Mouse (Mus musculus) liver, embryonic 15.5 days (tissue): Measurements from ENCODE around the gene Hist1h2bc. TPM values are rescaled to one million over a fixed set of nuclear protein-coding genes. Genes with fewer than 3 reads are reported as not detected.
A peak's percentile ranks its signal among the peaks of the same experiment; 100 is the strongest.
"Not testable (repeated sequence)": the region's sequence is repeated elsewhere in the genome, so short reads cannot be mapped to it uniquely, and the experiment has no call there.

Source experiments
- ATAC-seq: fragments of 200-750 bp; cut with Nextera tagmentation; 2 replicates; pipeline ENCODE4 v1.8.0; 2017; ENCODE audit warnings: moderate number of reproducible peaks, mild to moderate bottlenecking, moderate library complexity; ENCODE audit not compliant: insufficient read depth
- H3K27ac ChIP-seq: fragments of 300-500 bp; sonication (generic); replicated peaks from 2 replicates; pipeline ENCODE4 v1.5.1; 2015; ENCODE audit warnings: mild to moderate bottlenecking, inconsistent platforms
- H3K27me3 ChIP-seq: fragments of 300-500 bp; sonication (generic); 2 replicates; pipeline ENCODE4 v1.6.1; 2015; ENCODE audit warnings: mild to moderate bottlenecking, inconsistent platforms
- H3K36me3 ChIP-seq: fragments of 300-500 bp; sonication (generic); replicated peaks from 2 replicates; pipeline ENCODE4 v1.6.1; 2015; ENCODE audit warnings: moderate library complexity, mild to moderate bottlenecking, inconsistent platforms
- H3K4me1 ChIP-seq: fragments of 300-500 bp; sonication (generic); replicated peaks from 2 replicates; pipeline ENCODE4 v1.6.1; 2015; ENCODE audit warnings: inconsistent platforms
- H3K4me2 ChIP-seq: fragments of 300-500 bp; sonication (generic); 2 replicates; pipeline ENCODE4 v1.6.1; 2015; ENCODE audit warnings: moderate library complexity, mild to moderate bottlenecking, inconsistent platforms
- H3K4me3 ChIP-seq: fragments of 300-500 bp; sonication (generic); replicated peaks from 2 replicates; pipeline ENCODE4 v1.5.1; 2015; ENCODE audit warnings: mild to moderate bottlenecking, inconsistent platforms
- H3K9ac ChIP-seq: fragments of 300-500 bp; sonication (generic); 2 replicates; pipeline ENCODE4 v1.6.1; 2015; ENCODE audit warnings: moderate library complexity, mild to moderate bottlenecking, inconsistent platforms
- H3K9me3 ChIP-seq: fragments of 300-500 bp; sonication (generic); replicated peaks from 2 replicates; pipeline ENCODE4 v1.6.1; 2016; ENCODE audit warnings: inconsistent platforms
- WGBS: fragments of 180-500 bp; shearing (Covaris S2); methylation state at CpG from one replicate; pipeline ENCODE4 v1.1.7; 2015; ENCODE audit warnings: mixed read lengths; ENCODE audit not compliant: insufficient replicate concordance; 5-methylcytosine and 5-hydroxymethylcytosine counted together
- polyA plus RNA-seq: library from polyadenylated mRNA; unstranded; fragments of >200 nt; fragmentation: Nextera tagmentation; extraction: Ambion mirVana; gene quantifications from 2 replicates; pipeline ENCODE4 v1.2.1, GENCODE M21; 2015

The Hist1h2bc gene
- polyA plus RNA-seq, 1 experiment from 2014 or later: 136 TPM

GRCm38 (mm10) chr13:23717176-23717575 lies 33.2 kb downstream of the Hist1h2bc start:
- Histone ChIP-seq H3K4me2 (no peak overlapping the region), H3K27ac (0 out of 2 replicates have a peak overlapping the region, but pooled peaks have one; percentile 41), H3K9ac (no peak overlapping the region), H3K9me3 (no peaks in the 10 kb centered on the region), H3K36me3 (no peaks in the 10 kb centered on the region), H3K27me3 (no peaks in the 10 kb centered on the region; the same call in 1 of the 2 replicates), H3K4me3 (no peak overlapping the region), H3K4me1 (peaks cover 4% of the 10 kb centered on the region; the same call in 1 of the 2 replicates)
- WGBS: 47% methylated on average over 11 of the region's 11 CpGs
- no peak for ATAC-seq

DNA sequence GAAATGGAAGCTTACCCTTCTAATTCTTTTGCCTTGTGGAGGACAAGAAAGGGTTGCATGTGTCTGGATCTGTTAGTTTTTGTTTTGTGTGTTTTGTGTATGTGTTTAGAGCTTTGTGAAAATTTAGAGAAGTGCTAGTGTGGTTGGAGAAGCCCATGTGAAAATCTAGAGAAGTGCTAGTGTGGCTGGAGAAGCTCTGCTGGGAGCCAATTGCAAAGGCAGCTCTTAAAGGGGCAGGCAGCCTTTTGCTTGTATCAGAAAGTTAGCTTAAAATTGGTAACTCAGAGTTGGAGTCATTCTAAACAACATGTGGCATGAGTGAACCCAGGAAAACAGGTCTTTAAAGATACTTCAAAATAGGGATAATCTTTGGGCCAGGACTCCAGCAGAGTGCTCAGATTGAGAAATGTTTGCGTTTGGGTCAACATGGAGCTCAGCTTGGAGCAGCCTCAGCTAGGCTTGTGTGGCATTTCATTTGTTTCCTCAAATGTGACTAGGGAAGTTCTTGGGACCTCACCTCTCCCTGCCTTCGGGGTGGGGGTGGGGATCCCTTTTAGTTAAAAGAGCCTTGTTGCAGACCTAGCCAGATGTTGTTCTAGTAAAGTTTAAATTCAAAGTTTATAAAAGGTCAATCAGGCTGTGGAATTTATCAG lies 33.7 kb downstream of the Hist1h2bc start:
- not testable (repeated sequence) for H3K4me1 ChIP-seq, H3K4me3 ChIP-seq, H3K9ac ChIP-seq, H3K4me2 ChIP-seq, H3K9me3 ChIP-seq, H3K27me3 ChIP-seq, ATAC-seq, H3K36me3 ChIP-seq
- H3K27ac ChIP-seq: 0 out of 2 replicates have a peak overlapping the region, but pooled peaks have one; percentile 41
- WGBS: 17% methylated on average over 2 of the region's 2 CpGs

DNA sequence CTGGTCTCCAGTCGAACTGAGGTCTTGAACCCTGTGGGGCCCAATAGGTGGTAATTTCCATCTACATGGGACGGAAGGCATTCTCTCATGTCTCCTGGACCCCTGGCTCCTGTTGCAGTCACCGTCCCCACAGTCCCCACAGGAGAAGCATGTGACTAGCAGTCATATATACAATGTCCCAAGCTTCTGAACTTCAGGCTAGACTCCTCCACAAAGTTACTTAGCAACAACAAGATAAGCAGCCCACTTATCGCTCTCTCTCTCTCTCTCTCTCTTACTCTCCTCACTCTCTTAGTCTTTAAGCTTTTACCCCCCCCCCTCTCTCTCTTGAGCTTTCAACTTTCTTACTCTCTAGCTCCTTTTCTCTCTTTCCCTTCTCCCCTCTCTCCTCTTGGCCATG lies 40.2 kb downstream of the Hist1h2bc start:
- Histone ChIP-seq H3K36me3 (no peaks in the 10 kb centered on the region), H3K4me2 (no peak overlapping the region), H3K4me1 (peaks cover 53% of the 10 kb centered on the region), H3K9ac (no peak overlapping the region; the same call in 1 of the 2 replicates), H3K27ac (no peak overlapping the region), H3K27me3 (no peaks in the 10 kb centered on the region), H3K9me3 (no peaks in the 10 kb centered on the region), H3K4me3 (no peak overlapping the region)
- no peak for ATAC-seq
- 48% methylated on average over 4 of the region's 4 CpGs for WGBS

DNA sequence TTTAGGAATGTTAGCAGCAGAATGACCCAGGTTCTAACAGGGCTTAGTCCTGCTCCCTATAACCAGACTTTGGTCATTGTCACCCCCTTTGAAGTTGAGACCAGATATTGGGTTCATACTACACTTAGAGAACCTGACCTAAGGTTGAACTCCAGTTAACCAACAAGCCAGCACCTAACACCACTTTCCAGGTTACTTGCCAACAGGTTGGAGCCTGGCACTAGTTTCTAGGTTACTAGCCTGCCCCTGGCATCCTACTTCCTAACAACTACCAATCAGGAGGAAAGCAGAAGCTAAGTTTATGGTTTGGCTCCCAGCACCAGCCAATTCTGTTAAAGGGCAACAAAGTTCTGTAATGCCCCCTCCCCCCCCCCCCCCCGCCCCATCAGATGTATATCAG lies 41.2 kb downstream of the Hist1h2bc start:
- no peak overlapping the region for H3K9ac ChIP-seq
- no peaks in the 10 kb centered on the region for H3K36me3 ChIP-seq
- ATAC-seq: no peak
- no peak overlapping the region for H3K4me3 ChIP-seq
- no peaks in the 10 kb centered on the region for H3K9me3 ChIP-seq
- whole genome bisulfite sequencing: 33% methylated on average over 1 of the region's 1 CpGs
- H3K4me1 ChIP-seq: peaks cover 60% of the 10 kb centered on the region
- no peak overlapping the region for H3K27ac ChIP-seq
- no peaks in the 10 kb centered on the region for H3K27me3 ChIP-seq
- no peak overlapping the region for H3K4me2 ChIP-seq

DNA sequence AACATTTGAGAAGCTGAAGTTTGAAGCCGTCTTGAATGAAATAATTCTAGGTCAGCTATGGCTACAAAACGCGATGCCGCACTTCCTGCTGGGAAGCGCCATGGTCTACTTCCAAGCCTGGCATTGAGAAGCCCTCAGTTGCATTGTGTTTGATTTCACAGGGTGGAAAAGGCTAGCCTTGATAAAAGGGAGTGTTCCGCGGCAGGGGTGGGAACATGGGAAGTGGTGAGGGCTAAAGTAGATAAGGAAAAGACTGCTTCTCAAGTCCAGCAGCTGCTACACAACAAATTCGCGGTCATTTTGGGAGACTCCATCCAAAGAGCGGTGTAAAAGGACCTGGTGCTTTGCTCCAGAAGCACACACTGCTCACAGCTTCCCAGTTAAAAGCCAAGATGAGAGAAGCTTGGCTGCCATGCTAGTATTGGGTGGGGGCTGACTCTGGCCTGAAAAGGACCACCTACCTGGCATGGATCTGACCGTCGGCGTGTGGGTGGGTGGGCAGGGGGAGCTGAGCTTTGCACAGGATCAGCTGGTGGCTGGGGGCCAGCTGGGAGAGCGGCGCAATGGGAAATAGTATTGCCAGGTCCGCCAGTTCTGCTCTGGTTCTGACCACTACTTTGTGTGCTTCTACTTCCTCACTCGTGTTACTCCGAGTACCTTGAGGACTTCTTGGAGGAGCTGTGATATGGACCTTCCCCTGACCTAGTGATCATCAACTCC lies 44.6 kb downstream of the Hist1h2bc start:
- H3K27ac ChIP-seq: peak overlapping the region; percentile 53
- no peaks in the 10 kb centered on the region for H3K36me3 ChIP-seq
- no peak overlapping the region for H3K4me3 ChIP-seq
- peaks cover 58% of the 10 kb centered on the region for H3K4me1 ChIP-seq
- no peak for ATAC-seq
- H3K9me3 ChIP-seq: no peaks in the 10 kb centered on the region
- no peaks in the 10 kb centered on the region for H3K27me3 ChIP-seq
- H3K9ac ChIP-seq: no peak overlapping the region
- peak overlapping the region; percentile 32 for H3K4me2 ChIP-seq
- WGBS: 48% methylated on average over 18 of the region's 18 CpGs

DNA sequence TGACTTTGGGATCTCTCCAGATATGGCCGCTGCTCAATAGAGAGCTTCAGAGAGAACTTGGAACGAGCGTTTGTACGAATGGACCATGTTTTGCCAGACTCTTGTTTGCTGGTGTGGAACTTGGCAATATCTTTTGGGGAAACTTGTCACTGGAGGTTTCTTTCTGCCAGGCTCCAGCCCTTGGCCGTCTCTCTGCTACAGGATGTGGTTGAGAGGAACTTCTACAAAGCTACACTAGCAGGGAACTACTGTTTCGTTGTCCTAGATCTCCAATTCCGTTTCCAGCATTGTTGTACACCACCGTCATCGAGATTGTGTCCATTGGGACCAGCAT lies 45.2 kb downstream of the Hist1h2bc start:
- no peak for ATAC-seq
- Histone ChIP-seq H3K4me1 (peaks cover 53% of the 10 kb centered on the region), H3K27ac (peak overlapping the region; percentile 53), H3K36me3 (no peaks in the 10 kb centered on the region), H3K9me3 (no peaks in the 10 kb centered on the region), H3K4me3 (no peak overlapping the region), H3K4me2 (no peak overlapping the region), H3K27me3 (no peaks in the 10 kb centered on the region), H3K9ac (no peak overlapping the region)
- 44% methylated on average over 9 of the region's 9 CpGs for WGBS

DNA sequence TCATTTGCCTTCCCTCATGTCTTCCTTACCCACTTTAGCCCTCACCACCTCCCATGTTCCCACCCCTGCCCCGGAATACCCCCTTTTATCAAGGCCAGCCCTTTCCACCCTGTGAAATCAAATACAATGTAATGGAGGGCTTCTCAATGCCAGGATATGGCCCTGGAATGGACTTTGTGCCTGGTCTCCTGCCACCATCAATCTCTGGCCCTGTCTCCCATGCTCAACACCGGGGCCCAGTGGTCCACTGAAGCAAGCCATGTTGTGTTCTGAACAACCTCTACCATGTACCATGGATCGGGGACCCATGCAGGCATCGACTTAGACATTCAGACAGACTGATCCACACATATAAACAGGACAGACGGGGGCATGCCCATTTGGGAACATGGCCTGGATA lies 45.7 kb downstream of the Hist1h2bc start:
- Histone ChIP-seq H3K27me3 (no peaks in the 10 kb centered on the region), H3K4me2 (no peak overlapping the region), H3K9me3 (no peaks in the 10 kb centered on the region), H3K4me3 (no peak overlapping the region), H3K9ac (no peak overlapping the region), H3K27ac (peak overlapping the region; percentile 53; the same call in 1 of the 2 replicates), H3K36me3 (no peaks in the 10 kb centered on the region), H3K4me1 (peaks cover 47% of the 10 kb centered on the region)
- WGBS: 77% methylated on average over 5 of the region's 5 CpGs
- no peak for ATAC-seq

DNA sequence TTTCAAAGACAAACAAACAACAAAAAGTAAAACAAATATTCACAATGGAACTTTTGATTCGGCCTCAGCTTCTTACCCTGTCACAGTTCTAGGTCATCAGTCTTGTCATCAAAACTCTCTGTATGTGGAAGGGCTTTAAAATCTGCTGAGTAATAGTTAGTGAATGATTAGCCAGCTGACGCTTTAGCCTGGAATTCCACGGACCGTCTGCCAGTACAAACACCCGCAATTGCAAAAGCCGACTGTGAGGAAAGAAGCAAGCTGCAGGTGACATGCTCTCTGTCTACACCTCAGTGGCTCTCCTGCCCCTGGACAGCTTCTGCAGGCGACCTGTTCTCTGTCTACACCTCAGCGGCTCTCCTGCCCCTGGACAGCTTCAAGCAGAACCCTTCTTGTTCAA lies 46.5 kb downstream of the Hist1h2bc start:
- Histone ChIP-seq H3K4me2 (peak overlapping the region; percentile 29), H3K4me3 (no peak overlapping the region), H3K9ac (peak overlapping the region; percentile 18; the same call in 1 of the 2 replicates), H3K27ac (0 out of 2 replicates have a peak overlapping the region, but pooled peaks have one; percentile 51), H3K27me3 (no peaks in the 10 kb centered on the region), H3K4me1 (peaks cover 41% of the 10 kb centered on the region), H3K36me3 (no peaks in the 10 kb centered on the region), H3K9me3 (no peaks in the 10 kb centered on the region)
- peak; percentile 66 for ATAC-seq
- WGBS: 46% methylated on average over 8 of the region's 8 CpGs

DNA sequence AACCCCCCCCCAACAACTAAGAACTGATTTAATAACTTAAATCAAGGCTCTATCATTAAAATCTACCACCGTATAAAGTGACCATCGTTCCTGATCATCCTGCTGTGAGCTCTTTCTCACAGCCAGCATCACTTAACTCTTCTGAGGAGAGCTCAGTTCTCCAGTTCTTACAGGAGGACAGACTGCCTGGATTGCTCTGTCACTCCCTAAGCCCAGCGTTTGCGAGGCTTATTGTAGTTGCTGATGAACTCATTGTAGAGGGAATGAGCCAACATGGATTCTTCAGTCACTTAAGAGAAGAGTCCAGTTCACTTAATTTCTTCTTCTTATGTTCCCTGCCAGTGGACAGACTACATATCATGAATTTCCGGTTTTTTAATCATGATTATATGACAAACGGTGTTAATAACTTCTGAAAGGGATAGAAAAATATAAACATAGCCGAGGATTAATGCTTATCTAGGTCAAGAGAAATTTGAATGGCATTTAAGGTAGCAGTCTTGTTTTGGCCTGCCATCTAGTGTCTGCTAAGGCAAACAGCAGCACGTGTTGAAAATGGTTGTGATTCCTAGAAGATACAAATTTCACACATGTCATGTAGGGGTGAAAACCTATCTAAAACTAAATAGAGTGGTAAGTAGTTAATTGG lies 48.3 kb downstream of the Hist1h2bc start:
- Histone ChIP-seq H3K27ac (no peak overlapping the region), H3K9ac (no peak overlapping the region)
- ATAC-seq: no peak

DNA sequence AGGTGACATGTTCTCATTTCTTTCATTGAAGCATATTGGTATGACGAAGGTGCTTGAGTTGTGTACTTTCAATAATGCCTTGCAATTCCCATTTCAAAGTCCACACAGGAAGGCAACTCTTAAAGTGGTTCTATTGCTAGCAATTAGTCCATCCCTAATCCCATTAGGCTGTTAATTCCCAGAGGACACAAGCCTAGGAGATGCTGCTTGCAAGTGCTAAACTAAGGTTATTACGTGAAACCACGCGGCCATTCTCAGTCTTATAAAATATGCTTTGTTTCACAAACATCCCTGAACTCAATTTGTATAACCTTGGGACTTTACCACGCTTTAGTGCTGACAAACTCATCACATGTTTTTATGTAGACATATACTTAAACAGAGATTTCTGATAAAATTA lies 53.1 kb downstream of the Hist1h2bc start:
- H3K9me3 ChIP-seq: no peaks in the 10 kb centered on the region
- no peak for ATAC-seq
- H3K4me2 ChIP-seq: no peak overlapping the region
- H3K27ac ChIP-seq: peak overlapping the region; percentile 48; the same call in 1 of the 2 replicates
- WGBS: 84% methylated on average over 5 of the region's 5 CpGs
- no peaks in the 10 kb centered on the region for H3K27me3 ChIP-seq
- no peak overlapping the region for H3K9ac ChIP-seq
- H3K4me1 ChIP-seq: peaks cover 23% of the 10 kb centered on the region
- no peaks in the 10 kb centered on the region for H3K36me3 ChIP-seq
- H3K4me3 ChIP-seq: no peak overlapping the region

More for the DNA sequence above, 48.3 kb downstream of the Hist1h2bc start:
- WGBS: 22% methylated on average over 8 of the region's 8 CpGs
- Histone ChIP-seq H3K9me3 (no peaks in the 10 kb centered on the region), H3K4me1 (peaks cover 30% of the 10 kb centered on the region), H3K27me3 (no peaks in the 10 kb centered on the region), H3K4me2 (no peak overlapping the region), H3K4me3 (no peak overlapping the region), H3K36me3 (no peaks in the 10 kb centered on the region)

DNA sequence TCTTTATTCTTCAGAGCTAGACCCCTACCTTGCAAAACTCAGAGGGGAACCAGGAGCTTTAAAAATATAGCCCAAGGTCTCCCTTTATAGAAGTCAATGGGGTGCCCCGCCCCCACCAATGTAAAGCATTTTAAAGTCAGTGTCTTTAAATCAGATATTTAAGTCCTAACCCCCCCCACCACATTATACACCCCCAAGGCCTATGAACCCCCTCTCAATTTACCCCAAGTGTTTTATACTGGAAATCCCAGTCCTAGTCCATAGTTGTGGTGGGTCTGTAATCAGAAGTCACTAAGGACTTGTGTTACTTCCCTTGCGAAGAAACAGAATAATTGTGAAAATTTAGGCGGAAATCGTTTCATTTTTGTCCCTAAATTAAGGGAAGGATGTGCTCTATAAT lies 54.0 kb downstream of the Hist1h2bc start:
- H3K27me3 ChIP-seq: no peaks in the 10 kb centered on the region
- peak overlapping the region; percentile 100 for H3K27ac ChIP-seq
- peaks cover 30% of the 10 kb centered on the region for H3K4me1 ChIP-seq
- H3K9ac ChIP-seq: peak overlapping the region; percentile 87; the same call in 1 of the 2 replicates
- 19% methylated on average over 4 of the region's 4 CpGs for WGBS
- H3K9me3 ChIP-seq: no peaks in the 10 kb centered on the region
- no peaks in the 10 kb centered on the region for H3K36me3 ChIP-seq
- no peak for ATAC-seq
- H3K4me3 ChIP-seq: peak overlapping the region; percentile 60
- H3K4me2 ChIP-seq: peak overlapping the region; percentile 81
